Mouse (Mus musculus): ENCODE data around the gene Pir. TPM values are rescaled to one million over a fixed set of nuclear protein-coding genes. Genes with fewer than 3 reads are reported as not detected.
A peak's percentile ranks its signal among the peaks of the same experiment; 100 is the strongest.

Gene Pir
- total RNA-seq, 2 experiments from 2014 or later: not detected

DNA sequence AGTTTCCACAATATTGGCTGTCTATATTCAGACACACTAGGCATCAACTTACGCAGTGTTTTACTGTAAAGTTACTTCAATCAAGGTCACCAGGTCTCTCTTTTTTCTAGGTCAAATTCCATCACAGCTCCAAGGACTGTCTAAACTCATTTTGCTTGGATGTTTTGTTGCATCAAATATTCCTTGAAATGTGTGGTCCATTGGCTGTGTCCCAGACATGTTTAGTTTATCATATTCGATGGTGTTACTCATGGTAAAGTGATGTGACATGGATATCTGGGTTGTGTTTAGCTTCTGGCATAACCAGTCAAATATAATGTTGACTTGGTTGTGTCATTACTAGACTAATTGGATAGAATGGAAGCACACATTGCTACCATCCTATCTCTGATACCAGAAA is 61.2 kb downstream of the Pir start:
- ATAC-seq (replicated peaks; ENCODE audit: poor library complexity, severe bottlenecking): no peak

- no peak for ATAC-seq (replicated peaks; ENCODE audit: poor library complexity, severe bottlenecking)
Measured at GRCm38 (mm10) chrX:164330766-164331165, 61.6 kb downstream of the Pir start.

DNA sequence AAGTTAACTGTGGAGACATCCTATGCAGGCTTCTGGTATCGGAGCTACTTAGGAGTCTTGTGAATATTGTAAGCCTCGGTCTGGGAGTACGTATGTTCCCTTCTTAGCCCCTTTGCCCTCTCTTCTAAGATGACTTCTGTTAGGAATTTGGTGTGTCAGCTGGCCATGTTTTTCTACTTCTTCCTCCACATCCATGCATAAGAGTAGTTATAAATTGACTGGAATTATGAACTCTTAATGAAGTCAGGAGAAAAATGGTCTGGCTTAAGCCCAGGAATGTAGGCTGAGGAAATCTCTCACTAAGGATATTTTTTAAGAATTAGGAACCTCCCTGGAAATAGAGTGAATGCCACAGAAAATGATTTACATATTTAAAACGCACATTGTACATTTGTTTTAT is 69.4 kb downstream of the Pir start:
- ATAC-seq (replicated peaks; ENCODE audit: poor library complexity, severe bottlenecking): no peak

DNA sequence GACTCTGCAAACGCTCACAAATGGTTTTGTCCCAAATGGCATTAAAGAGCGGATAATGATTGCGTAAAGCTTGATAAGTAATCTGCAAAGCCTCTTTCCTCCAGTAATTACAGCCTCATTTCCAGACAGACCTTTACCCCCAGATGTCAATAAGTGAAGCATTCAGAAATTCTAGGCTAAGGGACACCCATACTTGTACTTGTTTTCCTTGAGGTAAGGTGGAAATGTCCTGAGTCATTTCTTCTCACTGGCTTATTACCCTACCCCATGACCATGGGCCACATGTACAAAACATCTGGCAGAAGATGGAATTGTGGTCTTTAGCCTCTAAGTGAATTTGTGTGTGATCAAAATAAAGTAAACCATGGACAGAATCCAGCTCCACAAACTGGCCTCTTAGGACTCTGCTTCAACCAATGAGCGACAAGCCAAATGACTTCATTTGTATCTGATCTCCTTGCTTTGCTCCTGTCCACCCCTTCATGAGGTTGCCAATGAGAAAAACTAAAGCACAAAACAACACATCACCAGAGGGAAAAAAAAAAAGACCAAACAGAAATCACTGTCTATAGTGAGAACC is 76.3 kb downstream of the Pir start:
- no peak for ATAC-seq (replicated peaks; ENCODE audit: poor library complexity, severe bottlenecking)

GRCm38 (mm10) chrX:164348937-164349336 is 79.8 kb downstream of the Pir start:
- ATAC-seq (replicated peaks; ENCODE audit: poor library complexity, severe bottlenecking): no peak

- no peak for ATAC-seq (replicated peaks; ENCODE audit: poor library complexity, severe bottlenecking)
Measured at GRCm38 (mm10) chrX:164365153-164365865, 96.1 kb downstream of the Pir start.

DNA sequence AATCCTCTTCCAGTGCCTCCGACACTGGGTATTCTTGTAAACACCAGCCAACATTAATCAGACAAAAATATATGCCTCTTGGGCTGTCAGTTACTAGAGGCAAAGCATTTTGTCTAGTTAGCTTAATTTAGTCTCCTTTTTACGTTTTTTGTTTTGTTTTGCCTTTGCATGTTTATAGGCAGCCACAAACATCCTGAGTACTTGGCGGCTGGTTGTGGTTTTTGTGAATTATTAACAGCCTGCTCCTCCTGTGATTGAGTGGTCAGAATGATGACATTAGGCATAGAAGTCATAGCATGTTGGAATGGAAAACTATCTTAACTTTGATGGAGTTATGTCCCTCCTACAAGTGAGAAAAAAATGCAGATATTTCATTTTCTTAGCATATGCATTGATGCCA is 101.4 kb downstream of the Pir start:
- ATAC-seq (replicated peaks; ENCODE audit: poor library complexity, severe bottlenecking): no peak

GRCm38 (mm10) chrX:164373081-164373480 is 103.9 kb downstream of the Pir start, which contains the start of gene Vegfd:
Gene Vegfd (plus strand): TSS chrX:164373378.
- ATAC-seq (replicated peaks; ENCODE audit: poor library complexity, severe bottlenecking): no peak

GRCm38 (mm10) chrX:164374586-164374985 is 105.4 kb downstream of the Pir start:
- no peak for ATAC-seq (replicated peaks; ENCODE audit: poor library complexity, severe bottlenecking)

- ATAC-seq (replicated peaks; ENCODE audit: poor library complexity, severe bottlenecking): no peak
Measured at GRCm38 (mm10) chrX:164379721-164380120, 110.5 kb downstream of the Pir start.

GRCm38 (mm10) chrX:164381618-164382408 is 112.6 kb downstream of the Pir start:
- peak; percentile 100 for ATAC-seq (replicated peaks; ENCODE audit: poor library complexity, severe bottlenecking)

GRCm38 (mm10) chrX:164394091-164394490 is 124.9 kb downstream of the Pir start:
- no peak for ATAC-seq (replicated peaks; ENCODE audit: poor library complexity, severe bottlenecking)

GRCm38 (mm10) chrX:164398456-164398855 is 129.3 kb downstream of the Pir start:
- no peak for ATAC-seq (replicated peaks; ENCODE audit: poor library complexity, severe bottlenecking)

GRCm38 (mm10) chrX:164405080-164405649 is 136.0 kb downstream of the Pir start:
- no peak for ATAC-seq (replicated peaks; ENCODE audit: poor library complexity, severe bottlenecking)

GRCm38 (mm10) chrX:164406133-164407022 is 137.2 kb downstream of the Pir start:
- ATAC-seq (replicated peaks; ENCODE audit: poor library complexity, severe bottlenecking): no peak

GRCm38 (mm10) chrX:164408301-164408927 is 139.2 kb downstream of the Pir start:
- no peak for ATAC-seq (replicated peaks; ENCODE audit: poor library complexity, severe bottlenecking)

GRCm38 (mm10) chrX:164410562-164410961 is 141.4 kb downstream of the Pir start:
- ATAC-seq (replicated peaks; ENCODE audit: poor library complexity, severe bottlenecking): no peak

- no peak for ATAC-seq (replicated peaks; ENCODE audit: poor library complexity, severe bottlenecking)
Measured at GRCm38 (mm10) chrX:164416803-164417202, 147.6 kb downstream of the Pir start.

DNA sequence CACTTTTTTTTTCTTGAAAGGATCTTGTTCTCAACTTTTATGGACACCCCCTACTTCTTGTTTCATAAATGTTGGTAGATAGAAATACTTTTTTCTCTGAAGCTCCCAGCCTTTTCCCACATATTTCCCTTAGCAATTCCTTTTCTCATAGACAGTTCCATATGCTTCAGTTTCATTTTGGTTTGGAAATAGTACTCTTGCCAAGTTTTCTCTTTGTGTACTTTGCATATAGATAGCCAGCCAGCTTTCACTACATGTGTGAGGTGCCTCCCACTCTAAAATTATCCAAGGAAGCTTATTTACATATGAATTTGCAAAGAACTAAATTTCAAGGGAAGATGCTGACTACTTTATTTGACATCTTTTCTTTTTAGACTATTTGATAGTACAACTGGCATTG is 148.8 kb downstream of the Pir start:
- ATAC-seq (replicated peaks; ENCODE audit: poor library complexity, severe bottlenecking): no peak
